Mouse (Mus musculus): Measurements from ENCODE around the gene Zfp541. TPM values are rescaled to one million over a fixed set of nuclear protein-coding genes. Genes with fewer than 3 reads are reported as not detected.
A peak's percentile ranks its signal among the peaks of the same experiment; 100 is the strongest.

Zfp541 gene
- total RNA-seq, 2 experiments from 2014 or later: 0.46 to 0.50 TPM

GRCm38 (mm10) chr7:16120262-16120600, 58.6 kb downstream of the Zfp541 start:
- no peak for DNase-seq (ENCODE audit: low spot score in 2 of 2)

- DNase-seq (ENCODE audit: low spot score in 2 of 2): no peak
Observed at GRCm38 (mm10) chr7:16125829-16126228, 64.2 kb downstream of the Zfp541 start.

DNA sequence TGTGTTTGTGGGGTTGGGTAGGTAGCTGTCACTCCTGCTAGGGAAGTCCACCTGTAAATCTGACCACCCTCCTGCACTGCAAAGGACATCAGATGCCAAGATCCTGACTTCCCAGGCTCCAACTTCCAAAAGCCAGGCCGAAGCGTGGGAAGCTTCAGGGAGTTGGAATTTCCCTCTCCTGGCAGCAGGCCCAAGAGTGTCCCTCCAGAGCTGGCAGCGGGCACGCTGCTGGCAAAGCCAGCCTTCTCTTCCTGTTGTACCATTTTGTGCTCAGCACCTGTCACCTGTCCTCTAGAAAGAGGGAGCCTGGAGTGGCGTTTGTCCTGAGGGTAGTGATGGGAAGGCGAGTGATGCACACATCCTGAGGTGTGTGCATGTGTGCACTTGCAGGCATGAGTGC, 66.7 kb downstream of the Zfp541 start:
- no peak for DNase-seq (ENCODE audit: low spot score in 2 of 2)

DNA sequence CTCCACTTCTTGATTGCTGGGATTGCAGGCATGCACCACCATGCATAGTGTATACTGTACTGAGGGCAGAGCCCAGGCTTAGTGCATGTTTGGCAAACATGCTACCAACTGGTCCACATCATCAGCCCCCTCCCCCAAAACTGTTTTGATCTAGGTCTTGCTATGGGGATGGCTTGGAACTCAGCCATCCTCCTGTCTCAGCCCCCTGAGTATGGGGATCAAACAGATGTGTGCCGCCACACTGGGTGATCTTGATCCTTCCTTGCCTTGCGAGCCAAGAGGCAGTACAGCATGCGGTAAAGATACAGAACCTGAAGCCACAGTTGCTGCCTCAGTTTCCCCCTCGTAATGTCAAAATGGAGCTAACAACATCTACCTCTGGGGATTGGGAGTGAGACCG, 67.3 kb downstream of the Zfp541 start:
- DNase-seq (ENCODE audit: low spot score in 2 of 2): no peak

- DNase-seq (ENCODE audit: low spot score in 2 of 2): peak; percentile 85 to 92
Observed at GRCm38 (mm10) chr7:16129421-16129845, 67.8 kb downstream of the Zfp541 start, which contains the start of gene Slc8a2. Slc8a2 (plus strand) TSS chr7:16129826.

- peak; percentile 68 to 77 for DNase-seq (ENCODE audit: low spot score in 2 of 2)
Observed at GRCm38 (mm10) chr7:16129846-16130691, 68.5 kb downstream of the Zfp541 start.

GRCm38 (mm10) chr7:16130956-16131634, 69.5 kb downstream of the Zfp541 start:
- DNase-seq (ENCODE audit: low spot score in 2 of 2): no peak

DNA sequence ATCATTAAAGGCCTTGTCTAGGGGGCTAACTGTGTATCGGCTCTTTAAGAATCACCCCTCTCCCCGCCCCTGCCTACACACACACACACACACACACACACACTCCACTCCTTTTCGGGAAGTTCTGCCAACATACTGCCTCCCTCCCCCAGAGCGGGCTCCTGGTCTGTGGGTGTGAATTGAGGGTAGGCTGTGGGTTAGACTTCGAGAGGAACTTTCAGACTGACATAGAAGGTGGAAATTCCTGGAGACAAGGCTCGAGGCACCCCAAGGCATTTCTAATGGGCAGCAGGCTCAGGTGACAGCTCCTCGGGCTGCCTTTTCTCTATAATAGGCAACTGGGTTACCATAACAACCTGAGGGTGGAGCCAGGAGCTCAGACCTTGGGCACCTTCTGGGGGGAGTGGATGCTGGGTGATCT, 70.6 kb downstream of the Zfp541 start:
- no peak for DNase-seq (ENCODE audit: low spot score in 2 of 2)

- no peak for DNase-seq (ENCODE audit: low spot score in 2 of 2)
Observed at GRCm38 (mm10) chr7:16132926-16133325, 71.3 kb downstream of the Zfp541 start.

- no peak for DNase-seq (ENCODE audit: low spot score in 2 of 2)
Observed at GRCm38 (mm10) chr7:16133691-16134090, 72.1 kb downstream of the Zfp541 start.

DNA sequence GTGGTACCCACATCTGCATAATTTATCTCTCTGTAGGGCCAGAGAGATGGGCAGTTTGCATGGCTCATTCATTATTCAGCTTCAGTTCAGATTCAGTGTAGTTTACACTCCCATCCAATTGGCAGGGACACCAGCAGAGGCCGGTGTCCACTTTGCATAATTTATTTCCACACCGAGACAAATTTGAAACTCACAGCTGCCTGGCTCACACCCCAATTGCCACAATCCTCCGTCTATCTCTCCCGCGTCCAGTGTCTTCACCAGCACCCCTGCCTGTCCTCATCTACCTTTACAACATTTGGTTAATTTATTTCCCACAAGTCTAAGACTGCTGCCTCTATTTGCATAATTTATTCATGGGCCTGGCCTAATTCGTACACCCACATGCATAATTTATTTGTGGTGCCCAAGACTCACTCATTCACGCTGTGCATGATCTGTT, 73.4 kb downstream of the Zfp541 start:
- no peak for DNase-seq (ENCODE audit: low spot score in 2 of 2)

Other genes with a start within 250 kb of the Zfp541 start
- not detected for gene Obox6, start 222.1 kb upstream of the Zfp541 start, total RNA-seq (2021)
- not detected for gene Crx, start 181.8 kb upstream of the Zfp541 start, total RNA-seq (2021)
- gene Crxos, start 179.2 kb upstream of the Zfp541 start, total RNA-seq (2021): under 1 TPM in 1 of 2 experiments, not detected in 1; 0.16 TPM
- 1,000 to 10,000 TPM; 1,721 to 1,761 TPM for gene Selenow, start 139.4 kb upstream of the Zfp541 start, total RNA-seq (2021)
- 100 to 1,000 TPM; 109 to 115 TPM for gene Nop53, start 115.7 kb upstream of the Zfp541 start, total RNA-seq (2021)
- gene Ehd2, start 94.2 kb upstream of the Zfp541 start, total RNA-seq (2021): 1 to 10 TPM; 7.0 to 9.3 TPM
- gene Bicra, start 13.9 kb upstream of the Zfp541 start, total RNA-seq (2021): 10 to 100 TPM; 18.7 to 19.4 TPM
- 100 to 1,000 TPM; 240 to 259 TPM for gene Napa, start 36.6 kb downstream of the Zfp541 start, total RNA-seq (2021)
- gene Kptn, start 58.1 kb downstream of the Zfp541 start, total RNA-seq (2021): 10 to 100 TPM; 30.3 to 38.6 TPM
- gene Slc8a2, start 68.0 kb downstream of the Zfp541 start, total RNA-seq (2021): 100 to 1,000 TPM; 335 to 349 TPM
- gene Meis3, start 113.3 kb downstream of the Zfp541 start, total RNA-seq (2021): 10 to 100 TPM; 38.0 to 42.5 TPM
- 10 to 100 TPM in 1 of 2 experiments, 1 to 10 TPM in 1; 9.4 to 12.5 TPM for gene Dhx34, start 160.2 kb downstream of the Zfp541 start, total RNA-seq (2021)
- gene C5ar2, start 182.3 kb downstream of the Zfp541 start, total RNA-seq (2021): under 1 TPM; 0.48 to 0.55 TPM
- gene C5ar1, start 197.7 kb downstream of the Zfp541 start, total RNA-seq (2021): 1 to 10 TPM in 1 of 2 experiments, under 1 TPM in 1; 0.74 to 2.0 TPM
- 10 to 100 TPM; 28.1 to 31.2 TPM for gene Inafm1, start 211.8 kb downstream of the Zfp541 start, total RNA-seq (2021)
- 10 to 100 TPM; 84.3 to 84.5 TPM for gene Ccdc9, start 225.0 kb downstream of the Zfp541 start, total RNA-seq (2021)
- 10 to 100 TPM; 16.6 to 20.4 TPM for gene Bbc3, start 246.6 kb downstream of the Zfp541 start, total RNA-seq (2021)

Measured in layer of hippocampus, postnatal 14 days (tissue).